Mouse (Mus musculus) fat pad, adult 2 months (tissue): ENCODE results near the gene Hk2.
"Not testable (repeated sequence)": the region's sequence is repeated elsewhere in the genome, so short reads cannot be mapped to it uniquely, and the experiment has no call there.

ENCODE experiments used
- DNase-seq: peaks from one replicate; pipeline ENCODE4 v3.0.0-alpha.2; 2011; ENCODE audit warnings: low read depth, low spot score; ENCODE audit errors: extremely low read depth

Hk2 gene

DNA sequence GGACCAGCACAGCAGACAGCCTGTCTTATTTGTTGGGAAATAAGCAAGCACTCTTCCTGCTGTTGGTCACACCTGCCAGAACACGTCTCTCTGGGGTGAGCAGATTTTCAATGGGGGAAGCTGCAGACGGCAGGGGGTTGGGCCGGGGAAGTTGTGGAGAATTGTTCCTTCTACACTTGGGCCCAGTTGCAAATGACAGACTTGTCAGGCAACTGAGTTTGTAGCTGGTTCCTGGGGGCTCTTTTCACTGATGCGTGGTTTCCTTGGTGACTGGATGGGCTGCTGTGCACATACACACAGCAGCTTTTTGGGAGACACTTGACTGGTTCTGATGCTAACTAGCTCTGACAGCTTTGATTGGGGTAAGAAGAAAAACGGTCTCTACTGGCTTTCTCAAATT is 74.4 kb downstream of the Hk2 start:
- no peak for DNase-seq

DNA sequence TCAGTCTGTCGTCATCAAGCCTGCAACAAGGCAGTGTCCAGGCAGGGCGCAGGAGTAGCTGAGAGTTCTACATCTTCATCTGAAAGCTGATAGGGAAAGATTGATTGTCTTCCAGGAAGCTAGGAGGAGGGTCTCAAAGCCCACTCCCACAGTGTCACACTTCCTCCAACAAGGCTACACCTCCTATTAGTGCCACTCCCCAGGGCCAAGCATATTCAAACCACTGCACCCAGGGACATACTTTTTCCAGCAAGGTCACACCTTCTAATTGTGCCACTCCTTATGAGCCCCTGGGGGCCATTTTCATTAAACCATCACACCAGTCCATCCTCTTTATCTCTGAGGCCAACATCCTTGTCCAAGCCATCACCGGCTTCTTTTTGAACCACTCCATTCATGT is 77.5 kb downstream of the Hk2 start:
- no peak for DNase-seq

DNA sequence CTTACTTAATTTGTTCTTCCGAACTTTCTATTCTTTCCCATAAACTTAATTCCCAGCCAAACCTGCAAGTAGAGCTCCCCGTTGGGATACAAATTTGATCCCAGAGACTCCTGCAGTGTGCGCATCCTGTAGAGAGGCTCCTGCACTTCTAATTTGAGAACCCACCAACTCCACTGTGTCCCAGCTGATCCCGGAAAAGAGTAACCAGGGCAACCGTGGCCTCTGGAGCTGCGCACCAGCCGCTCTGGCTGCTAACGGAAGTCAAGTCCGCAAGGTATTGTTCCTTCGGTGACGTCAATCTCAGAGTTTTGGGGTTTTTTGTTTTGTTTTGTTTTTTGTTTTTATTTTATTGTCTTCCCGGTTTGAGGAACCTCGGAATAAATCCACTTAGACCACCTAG is 79.6 kb downstream of the Hk2 start:
- DNase-seq: no peak

DNA sequence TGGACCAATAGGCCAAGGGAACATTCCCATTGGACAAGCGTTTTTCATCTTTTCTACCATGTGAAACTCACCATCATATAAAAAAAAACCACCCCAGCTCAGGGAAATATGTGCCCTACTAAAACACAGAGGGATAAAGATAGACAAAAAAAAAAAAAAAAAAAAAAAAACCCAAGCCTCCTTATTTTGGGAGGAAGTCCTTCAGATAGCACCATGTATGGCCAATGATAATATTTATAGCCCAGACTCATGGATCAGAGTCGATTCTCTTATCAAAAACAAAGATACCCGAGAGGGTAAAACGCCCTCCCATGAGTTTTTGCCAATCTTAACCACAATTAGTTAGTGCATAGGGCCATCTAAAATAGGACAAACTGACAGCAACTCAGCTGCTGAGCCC is 84.8 kb downstream of the Hk2 start:
- no peak for DNase-seq

DNA sequence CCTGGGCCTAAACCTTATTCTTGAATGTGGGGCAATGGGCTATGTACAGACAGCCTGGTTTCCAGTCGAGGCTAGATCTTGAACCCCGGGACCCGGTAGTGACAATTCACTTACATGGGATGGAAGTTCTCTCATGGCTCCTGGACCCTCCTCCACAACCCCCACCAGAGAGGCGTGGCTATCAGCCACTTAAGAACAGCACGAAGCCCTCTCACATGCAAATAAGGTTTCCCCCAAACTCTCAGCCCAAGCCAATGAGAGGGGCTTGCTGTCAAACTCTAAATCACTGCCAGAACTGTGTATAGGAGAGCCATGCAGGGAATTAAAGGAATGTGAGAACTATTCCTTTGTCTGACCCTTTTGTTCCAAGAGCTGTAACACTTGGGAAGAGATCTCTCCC is 85.7 kb downstream of the Hk2 start:
- DNase-seq: not testable (repeated sequence)

DNA sequence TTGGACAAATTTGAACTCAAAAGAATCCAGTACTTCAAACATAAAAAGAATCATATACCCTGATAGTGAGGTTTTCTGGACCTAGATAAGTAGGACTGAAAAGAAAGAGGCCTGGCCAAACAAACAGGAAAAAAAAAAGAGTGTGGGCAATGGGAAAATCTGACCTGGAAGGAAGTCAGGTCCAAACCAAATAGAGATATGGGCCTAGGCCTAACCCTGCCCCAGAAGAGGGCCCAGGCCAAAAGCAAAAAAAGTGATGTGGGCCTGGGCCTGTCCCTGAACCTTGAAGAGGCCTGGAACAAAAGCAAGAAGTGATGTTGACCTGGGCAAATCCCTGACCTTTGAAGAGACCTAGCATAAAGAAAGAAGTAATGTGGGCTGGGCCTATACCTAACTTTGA is 90.1 kb downstream of the Hk2 start:
- DNase-seq: no peak

DNA sequence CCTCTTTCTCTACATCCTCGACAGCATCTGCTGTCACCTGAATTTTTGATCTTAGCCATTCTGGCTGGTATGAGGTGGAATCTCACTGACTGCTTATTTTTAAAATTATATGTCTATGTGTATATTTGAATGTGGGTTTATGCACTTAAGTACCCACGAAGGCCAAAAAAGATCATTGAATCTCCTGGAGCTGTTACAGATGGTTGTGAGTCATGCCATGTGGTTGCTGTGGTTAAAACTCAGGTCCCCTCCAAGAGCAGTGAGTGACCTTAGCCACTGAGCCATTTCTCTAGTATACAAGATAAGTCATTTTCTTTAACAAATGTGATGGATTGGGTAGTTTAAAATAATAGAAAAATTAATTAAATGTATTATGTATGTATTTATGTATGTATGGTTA is 95.0 kb downstream of the Hk2 start:
- not testable (repeated sequence) for DNase-seq

DNA sequence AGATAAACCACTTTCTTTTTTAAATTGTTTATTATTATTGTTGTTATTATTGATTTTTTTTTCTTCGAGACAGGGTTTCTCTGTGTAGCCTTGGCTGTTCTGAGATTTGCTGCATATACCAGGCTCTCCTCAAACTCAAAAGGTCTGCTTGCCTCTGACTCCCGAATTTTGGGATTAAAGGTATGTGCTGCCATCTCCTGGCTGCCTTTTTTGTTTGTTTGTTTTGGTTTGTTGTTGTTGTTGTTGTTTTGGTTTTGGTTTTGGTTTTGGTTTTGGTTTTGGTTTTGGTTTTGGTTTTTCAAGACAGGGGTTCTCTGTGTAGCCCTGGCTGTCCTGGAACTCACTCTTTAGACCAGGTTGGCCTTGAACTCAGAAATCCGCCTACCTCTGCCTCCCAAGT is 96.6 kb downstream of the Hk2 start:
- not testable (repeated sequence) for DNase-seq
